Mouse (Mus musculus): ENCODE measurements around the gene C130060K24Rik.

The C130060K24Rik gene

GRCm38 (mm10) chr6:65380918-65381772, at the start of gene C130060K24Rik:
Gene C130060K24Rik (plus strand): TSS chr6:65381105.
- peak; percentile 14 for DNase-seq (ENCODE audit: low read depth, low spot score)

- no peak for DNase-seq (ENCODE audit: low read depth, low spot score)
These were observed 46.7 kb upstream of the C130060K24Rik start for GRCm38 (mm10) chr6:65334246-65334645.

- DNase-seq (ENCODE audit: low read depth, low spot score), result no peak
These were observed 41.5 kb upstream of the C130060K24Rik start for GRCm38 (mm10) chr6:65339391-65339790.

GRCm38 (mm10) chr6:65341360-65341759, 39.5 kb upstream of the C130060K24Rik start:
- no peak for DNase-seq (ENCODE audit: low read depth, low spot score)

GRCm38 (mm10) chr6:65347736-65348135, 33.2 kb upstream of the C130060K24Rik start:
- no peak for DNase-seq (ENCODE audit: low read depth, low spot score)

GRCm38 (mm10) chr6:65348255-65348654, 32.6 kb upstream of the C130060K24Rik start:
- no peak for DNase-seq (ENCODE audit: low read depth, low spot score)

- no peak for DNase-seq (ENCODE audit: low read depth, low spot score)
These were observed 29.3 kb upstream of the C130060K24Rik start for GRCm38 (mm10) chr6:65351622-65352021.

- DNase-seq (ENCODE audit: low read depth, low spot score), result no peak
These were observed 5.0 kb upstream of the C130060K24Rik start for GRCm38 (mm10) chr6:65375918-65376317.

- no peak for DNase-seq (ENCODE audit: low read depth, low spot score)
These were observed 41.0 kb downstream of the C130060K24Rik start for GRCm38 (mm10) chr6:65421888-65422287.

GRCm38 (mm10) chr6:65427065-65427464, 46.2 kb downstream of the C130060K24Rik start:
- DNase-seq (ENCODE audit: low read depth, low spot score), result no peak

GRCm38 (mm10) chr6:65433159-65433558, 52.3 kb downstream of the C130060K24Rik start:
- DNase-seq (ENCODE audit: low read depth, low spot score), result no peak

- peak; percentile 3 for DNase-seq (ENCODE audit: low read depth, low spot score)
These were observed 72.6 kb downstream of the C130060K24Rik start for GRCm38 (mm10) chr6:65453465-65453864.

- no peak for DNase-seq (ENCODE audit: low read depth, low spot score)
These were observed 84.4 kb downstream of the C130060K24Rik start for GRCm38 (mm10) chr6:65465294-65465693.

- DNase-seq (ENCODE audit: low read depth, low spot score), result no peak
These were observed 89.4 kb downstream of the C130060K24Rik start for GRCm38 (mm10) chr6:65470320-65470719.

GRCm38 (mm10) chr6:65472455-65472854, 91.5 kb downstream of the C130060K24Rik start:
- DNase-seq (ENCODE audit: low read depth, low spot score), result no peak

GRCm38 (mm10) chr6:65498786-65499185, 117.9 kb downstream of the C130060K24Rik start:
- DNase-seq (ENCODE audit: low read depth, low spot score), result no peak
